Mouse (Mus musculus): ENCODE results near the gene Tbc1d4. TPM values are rescaled to one million over a fixed set of nuclear protein-coding genes. Genes with fewer than 3 reads are reported as not detected.

Tbc1d4 gene
- polyA plus RNA-seq, 1 experiment from 2014 or later = 6.4 TPM

DNA sequence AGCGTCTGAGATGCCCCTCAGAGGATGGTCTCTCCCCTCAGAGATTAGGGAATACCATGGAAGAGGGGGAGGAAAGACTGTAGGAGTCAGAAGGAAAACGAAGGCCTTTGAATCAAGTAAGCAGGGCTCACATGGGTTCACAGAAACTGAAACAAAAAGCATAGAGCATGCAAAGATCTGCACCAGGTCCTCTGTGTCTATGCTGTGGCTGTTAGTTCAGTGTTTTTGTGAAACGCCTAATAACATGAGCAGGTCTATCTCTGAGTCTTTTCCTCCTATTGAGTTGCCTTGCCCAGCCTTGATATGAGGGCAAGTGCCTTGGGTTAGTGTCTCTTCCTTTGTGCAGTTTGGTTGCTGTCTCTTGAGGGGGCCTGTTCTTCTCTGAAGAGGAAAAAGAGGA, 49.5 kb downstream of the Tbc1d4 start:
- DNase-seq (ENCODE audit: low spot score) (no peak), ATAC-seq (ENCODE audit: insufficient read depth, low FRiP score, low TSS enrichment) (no peak)
- no peak overlapping the region for H3K4me2 ChIP-seq (ENCODE audit: low read depth)
- 78% methylated on average over 3 of the region's 3 CpGs for WGBS
- no peaks in the 10 kb centered on the region for H3K27me3 ChIP-seq (ENCODE audit: control insufficient read depth, insufficient read depth, low read length)
- H3K4me1 ChIP-seq (ENCODE audit: control insufficient read depth, insufficient read depth, low read length) = peaks cover 4% of the 10 kb centered on the region; the same call in 1 of the 2 replicates
- no peaks in the 10 kb centered on the region for H3K36me3 ChIP-seq (ENCODE audit: control insufficient read depth, insufficient read depth, low read length)
- no peak overlapping the region for H3K9ac ChIP-seq (ENCODE audit: low read length)
- H3K9me3 ChIP-seq (ENCODE audit: control insufficient read depth, low read length) = no peaks in the 10 kb centered on the region
- no peak overlapping the region for H3K4me3 ChIP-seq (ENCODE audit: low read depth, low read length)
- no peak overlapping the region for H3K27ac ChIP-seq (ENCODE audit: low read depth, low read length)

DNA sequence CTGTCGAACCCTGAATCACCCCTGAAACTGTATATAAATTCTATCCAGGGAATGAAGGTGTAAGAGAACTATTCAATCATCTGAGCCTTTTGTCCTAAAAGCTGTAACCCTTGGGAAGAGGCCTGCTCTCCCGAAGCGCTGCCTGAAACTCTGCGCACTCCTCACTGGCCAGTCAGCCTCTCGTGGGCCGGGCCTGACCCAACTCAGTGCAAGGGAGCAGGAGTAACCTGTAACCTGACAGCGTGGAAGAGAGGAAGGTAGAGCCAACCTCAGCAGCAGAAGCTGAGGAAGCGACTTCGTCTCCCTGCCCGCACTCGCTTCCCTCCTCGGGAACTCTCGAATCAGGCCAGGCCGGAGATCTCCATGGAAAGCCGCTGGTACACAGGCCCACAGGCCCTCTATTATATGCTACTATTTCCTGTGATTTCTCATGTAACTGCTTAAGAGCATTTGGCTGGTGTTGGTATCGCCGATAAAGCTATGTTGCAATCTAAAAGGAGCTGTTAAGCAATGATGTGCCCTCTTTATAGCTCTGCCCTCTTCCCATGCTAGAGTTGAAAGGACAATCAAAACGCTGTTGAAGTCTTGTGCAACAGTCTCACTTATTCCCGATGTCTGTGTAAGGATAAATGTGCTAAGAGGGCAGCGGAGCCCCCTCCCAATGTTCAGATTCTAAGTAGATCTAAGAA, 60.0 kb downstream of the Tbc1d4 start:
- DNase-seq (ENCODE audit: low spot score) (no peak), ATAC-seq (ENCODE audit: insufficient read depth, low FRiP score, low TSS enrichment) (no peak)
- no peak overlapping the region for H3K27ac ChIP-seq (ENCODE audit: low read depth, low read length)
- no peak overlapping the region for H3K4me3 ChIP-seq (ENCODE audit: low read depth, low read length)
- no peaks in the 10 kb centered on the region for H3K4me1 ChIP-seq (ENCODE audit: control insufficient read depth, insufficient read depth, low read length)
- H3K9ac ChIP-seq (ENCODE audit: low read length) = no peak overlapping the region
- 83% methylated on average over 20 of the region's 20 CpGs for WGBS
- no peaks in the 10 kb centered on the region for H3K36me3 ChIP-seq (ENCODE audit: control insufficient read depth, insufficient read depth, low read length)
- H3K27me3 ChIP-seq (ENCODE audit: control insufficient read depth, insufficient read depth, low read length) = no peaks in the 10 kb centered on the region
- H3K9me3 ChIP-seq (ENCODE audit: control insufficient read depth, low read length) = no peaks in the 10 kb centered on the region
- no peak overlapping the region for H3K4me2 ChIP-seq (ENCODE audit: low read depth)

DNA sequence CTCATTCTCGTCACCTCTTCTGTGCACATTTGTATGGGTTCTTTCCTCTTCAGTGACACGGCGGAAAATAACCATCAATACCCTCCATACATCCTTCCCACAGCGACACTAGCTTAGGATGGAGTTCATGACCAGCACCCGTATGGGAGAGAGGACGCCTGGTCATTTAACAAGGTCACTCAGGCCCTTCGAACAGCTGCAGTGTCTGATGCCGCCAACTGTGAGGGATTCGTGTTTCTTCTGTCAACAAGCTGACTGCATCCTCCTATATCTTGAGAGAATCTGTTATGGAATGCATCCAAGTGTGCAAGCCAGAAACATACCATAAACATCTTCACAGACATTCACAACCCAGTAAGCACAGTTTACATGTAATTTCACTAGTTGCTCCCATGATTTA, 67.1 kb downstream of the Tbc1d4 start:
- Histone ChIP-seq H3K9me3 (ENCODE audit: control insufficient read depth, low read length) (no peaks in the 10 kb centered on the region), H3K27me3 (ENCODE audit: control insufficient read depth, insufficient read depth, low read length) (no peaks in the 10 kb centered on the region), H3K4me2 (ENCODE audit: low read depth) (no peak overlapping the region), H3K36me3 (ENCODE audit: control insufficient read depth, insufficient read depth, low read length) (no peaks in the 10 kb centered on the region), H3K9ac (ENCODE audit: low read length) (no peak overlapping the region), H3K27ac (ENCODE audit: low read depth, low read length) (no peak overlapping the region), H3K4me1 (ENCODE audit: control insufficient read depth, insufficient read depth, low read length) (no peaks in the 10 kb centered on the region), H3K4me3 (ENCODE audit: low read depth, low read length) (no peak overlapping the region)
- WGBS = 70% methylated on average over 9 of the region's 9 CpGs
- no peak for DNase-seq (ENCODE audit: low spot score)
- ATAC-seq (ENCODE audit: insufficient read depth, low FRiP score, low TSS enrichment) = no peak

DNA sequence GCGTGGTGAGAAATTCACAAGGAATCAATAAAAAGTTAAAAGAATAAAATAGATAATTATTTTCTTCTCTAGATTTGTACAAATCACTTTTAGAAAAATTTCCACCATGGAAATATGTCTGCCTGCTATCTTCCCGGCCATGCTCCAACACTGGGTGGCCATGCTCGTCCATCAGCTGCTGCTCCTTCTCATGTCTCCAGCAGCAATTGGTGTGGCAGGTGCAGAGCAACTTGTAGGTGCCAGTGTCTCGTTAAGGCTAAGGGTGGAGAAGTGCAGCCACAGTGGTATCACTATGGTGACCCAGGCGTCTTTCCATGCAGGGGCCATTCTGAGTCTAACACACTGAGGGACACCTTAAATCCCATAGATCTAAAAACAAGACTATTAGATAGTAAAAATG, 67.8 kb downstream of the Tbc1d4 start:
- ATAC-seq (ENCODE audit: insufficient read depth, low FRiP score, low TSS enrichment) (no peak), DNase-seq (ENCODE audit: low spot score) (no peak)
- Histone ChIP-seq H3K36me3 (ENCODE audit: control insufficient read depth, insufficient read depth, low read length) (no peaks in the 10 kb centered on the region), H3K27me3 (ENCODE audit: control insufficient read depth, insufficient read depth, low read length) (no peaks in the 10 kb centered on the region), H3K4me1 (ENCODE audit: control insufficient read depth, insufficient read depth, low read length) (no peaks in the 10 kb centered on the region), H3K9ac (ENCODE audit: low read length) (no peak overlapping the region), H3K4me3 (ENCODE audit: low read depth, low read length) (no peak overlapping the region), H3K27ac (ENCODE audit: low read depth, low read length) (no peak overlapping the region), H3K9me3 (ENCODE audit: control insufficient read depth, low read length) (no peaks in the 10 kb centered on the region), H3K4me2 (ENCODE audit: low read depth) (no peak overlapping the region)
- 85% methylated on average over 5 of the region's 5 CpGs for WGBS

DNA sequence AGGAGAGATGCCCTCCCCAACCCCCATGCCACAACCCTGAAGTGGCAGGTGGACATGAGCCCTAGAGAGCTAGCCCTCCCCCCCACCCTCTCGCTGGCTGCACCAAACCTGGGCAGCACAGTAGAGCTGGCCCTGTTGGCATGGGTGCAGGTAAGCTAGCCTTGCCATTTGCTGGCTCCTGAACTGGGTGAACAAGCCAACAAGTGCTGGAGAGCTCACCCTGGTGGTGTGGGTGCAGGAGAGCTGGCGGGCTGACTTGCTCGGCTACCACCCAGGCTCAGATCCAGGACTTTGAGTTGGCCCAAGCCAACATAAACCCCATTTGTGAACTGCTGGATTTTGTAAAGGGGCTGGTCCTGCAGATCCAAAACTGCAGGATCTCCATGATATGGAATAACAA, 68.5 kb downstream of the Tbc1d4 start:
- 98% methylated on average over 3 of the region's 3 CpGs for WGBS
- no peaks in the 10 kb centered on the region for H3K27me3 ChIP-seq (ENCODE audit: control insufficient read depth, insufficient read depth, low read length)
- ATAC-seq (ENCODE audit: insufficient read depth, low FRiP score, low TSS enrichment) = no peak

DNA sequence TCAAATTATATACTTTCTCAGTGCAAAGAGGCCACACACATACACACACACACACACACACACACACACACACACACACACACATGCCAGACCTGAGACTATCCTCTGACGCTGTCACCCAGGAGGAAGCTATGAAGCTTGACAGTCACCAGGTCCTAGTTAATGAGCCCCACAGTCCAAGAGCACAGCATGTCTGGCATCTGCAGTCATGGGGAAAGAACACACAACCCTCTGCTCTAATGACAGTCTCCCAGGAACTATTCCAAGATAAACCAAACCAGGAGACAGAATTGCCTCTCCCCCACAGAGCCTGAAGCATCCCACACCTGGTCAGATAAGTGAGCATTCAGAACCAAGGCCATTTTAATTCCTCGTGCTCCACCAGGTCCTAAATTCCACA, 71.1 kb downstream of the Tbc1d4 start:
- Histone ChIP-seq H3K36me3 (ENCODE audit: control insufficient read depth, insufficient read depth, low read length) (no peaks in the 10 kb centered on the region), H3K9ac (ENCODE audit: low read length) (no peak overlapping the region), H3K27ac (ENCODE audit: low read depth, low read length) (no peak overlapping the region), H3K4me2 (ENCODE audit: low read depth) (no peak overlapping the region), H3K9me3 (ENCODE audit: control insufficient read depth, low read length) (no peaks in the 10 kb centered on the region), H3K27me3 (ENCODE audit: control insufficient read depth, insufficient read depth, low read length) (no peaks in the 10 kb centered on the region), H3K4me3 (ENCODE audit: low read depth, low read length) (no peak overlapping the region), H3K4me1 (ENCODE audit: control insufficient read depth, insufficient read depth, low read length) (no peaks in the 10 kb centered on the region)
- no peak for ATAC-seq (ENCODE audit: insufficient read depth, low FRiP score, low TSS enrichment)
- WGBS = 52% methylated on average over 2 of the region's 2 CpGs
- no peak for DNase-seq (ENCODE audit: low spot score)

More for the DNA sequence above, 68.5 kb downstream of the Tbc1d4 start:
- DNase-seq (ENCODE audit: low spot score) = no peak
- no peak overlapping the region for H3K4me3 ChIP-seq (ENCODE audit: low read depth, low read length)
- H3K9ac ChIP-seq (ENCODE audit: low read length) = no peak overlapping the region
- H3K27ac ChIP-seq (ENCODE audit: low read depth, low read length) = no peak overlapping the region
- H3K4me1 ChIP-seq (ENCODE audit: control insufficient read depth, insufficient read depth, low read length) = no peaks in the 10 kb centered on the region
- H3K9me3 ChIP-seq (ENCODE audit: control insufficient read depth, low read length) = no peaks in the 10 kb centered on the region
- H3K4me2 ChIP-seq (ENCODE audit: low read depth) = no peak overlapping the region
- H3K36me3 ChIP-seq (ENCODE audit: control insufficient read depth, insufficient read depth, low read length) = no peaks in the 10 kb centered on the region

DNA sequence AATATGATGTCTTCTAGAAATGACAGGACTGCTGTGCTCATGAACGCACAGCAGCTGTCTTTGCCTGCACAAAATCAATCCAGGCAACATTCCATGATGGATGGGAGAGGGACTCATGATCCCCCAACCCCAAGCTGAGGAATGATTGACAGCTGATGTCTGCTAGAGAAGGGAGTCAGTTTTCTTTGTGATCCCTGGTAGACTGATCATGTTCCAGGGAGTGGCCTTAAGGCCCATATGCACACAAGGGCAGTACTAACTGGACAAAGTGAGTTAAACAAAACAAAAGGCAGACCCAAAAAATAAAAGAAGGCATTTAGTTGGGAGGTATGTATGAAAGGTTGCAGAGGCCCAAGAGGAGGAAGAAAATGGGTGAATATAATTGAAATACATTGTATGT, 71.6 kb downstream of the Tbc1d4 start:
- WGBS = 83% methylated on average over 1 of the region's 1 CpGs

DNA sequence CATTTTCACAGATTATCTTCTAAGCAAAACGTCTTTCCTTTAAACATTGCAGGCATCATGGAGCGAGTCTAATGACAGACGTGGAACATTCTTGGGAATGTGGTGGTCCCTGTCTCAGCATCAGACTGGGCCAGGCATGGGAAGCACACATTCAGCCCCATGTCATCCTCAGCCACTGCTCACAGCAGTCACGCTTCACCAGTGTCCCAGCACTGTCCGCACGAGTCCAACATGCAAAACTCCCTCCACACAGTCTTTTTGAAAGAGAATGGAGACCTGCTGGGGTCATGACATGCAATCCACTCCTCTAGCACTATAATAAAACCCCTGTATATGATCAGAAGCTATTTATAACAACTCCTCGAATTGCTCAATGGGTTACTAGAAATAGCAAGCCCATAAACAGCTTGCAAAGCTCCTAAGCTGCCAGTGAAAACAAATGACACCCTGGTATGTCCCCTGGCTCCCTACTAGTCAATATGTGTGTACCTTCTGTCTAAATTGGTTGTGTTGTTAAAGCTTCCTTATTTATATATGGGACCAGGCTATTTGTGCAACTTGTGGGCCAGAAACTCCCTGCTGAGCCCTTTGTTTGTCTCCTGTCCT, 76.8 kb downstream of the Tbc1d4 start:
- no peaks in the 10 kb centered on the region for H3K4me1 ChIP-seq (ENCODE audit: control insufficient read depth, insufficient read depth, low read length)
- H3K9me3 ChIP-seq (ENCODE audit: control insufficient read depth, low read length) = no peaks in the 10 kb centered on the region
- DNase-seq (ENCODE audit: low spot score) (no peak), ATAC-seq (ENCODE audit: insufficient read depth, low FRiP score, low TSS enrichment) (no peak)
- H3K4me2 ChIP-seq (ENCODE audit: low read depth) = no peak overlapping the region
- no peaks in the 10 kb centered on the region for H3K27me3 ChIP-seq (ENCODE audit: control insufficient read depth, insufficient read depth, low read length)
- H3K27ac ChIP-seq (ENCODE audit: low read depth, low read length) = no peak overlapping the region
- no peaks in the 10 kb centered on the region for H3K36me3 ChIP-seq (ENCODE audit: control insufficient read depth, insufficient read depth, low read length)
- H3K9ac ChIP-seq (ENCODE audit: low read length) = no peak overlapping the region
- no peak overlapping the region for H3K4me3 ChIP-seq (ENCODE audit: low read depth, low read length)
- WGBS = 45% methylated on average over 7 of the region's 7 CpGs

More for the DNA sequence above, 71.6 kb downstream of the Tbc1d4 start:
- H3K9ac ChIP-seq (ENCODE audit: low read length) = no peak overlapping the region
- no peaks in the 10 kb centered on the region for H3K27me3 ChIP-seq (ENCODE audit: control insufficient read depth, insufficient read depth, low read length)
- no peaks in the 10 kb centered on the region for H3K9me3 ChIP-seq (ENCODE audit: control insufficient read depth, low read length)
- H3K4me1 ChIP-seq (ENCODE audit: control insufficient read depth, insufficient read depth, low read length) = no peaks in the 10 kb centered on the region
- H3K27ac ChIP-seq (ENCODE audit: low read depth, low read length) = no peak overlapping the region
- no peak for DNase-seq (ENCODE audit: low spot score)
- H3K4me3 ChIP-seq (ENCODE audit: low read depth, low read length) = no peak overlapping the region
- H3K36me3 ChIP-seq (ENCODE audit: control insufficient read depth, insufficient read depth, low read length) = no peaks in the 10 kb centered on the region
- no peak for ATAC-seq (ENCODE audit: insufficient read depth, low FRiP score, low TSS enrichment)
- H3K4me2 ChIP-seq (ENCODE audit: low read depth) = no peak overlapping the region

DNA sequence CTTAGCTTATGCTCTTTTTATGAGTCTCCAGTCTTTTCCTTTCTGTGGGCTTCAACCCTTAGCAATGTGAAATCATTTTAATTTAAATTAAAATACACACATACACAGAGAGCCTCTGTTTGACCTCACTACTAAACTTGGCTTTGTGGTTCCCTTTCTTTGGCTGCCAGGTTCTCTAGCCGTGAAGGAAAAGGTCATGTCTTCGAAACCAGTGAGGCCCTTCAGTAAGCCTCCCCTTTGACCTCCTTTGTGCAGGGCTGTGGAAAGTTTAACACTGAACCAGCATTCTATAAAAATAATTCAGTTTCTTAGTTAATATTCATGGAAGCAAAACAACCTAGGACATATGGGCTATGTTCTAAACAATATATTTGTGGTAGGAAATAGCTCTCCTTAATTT, 78.5 kb downstream of the Tbc1d4 start:
- Histone ChIP-seq H3K27ac (ENCODE audit: low read depth, low read length) (no peak overlapping the region), H3K4me1 (ENCODE audit: control insufficient read depth, insufficient read depth, low read length) (no peaks in the 10 kb centered on the region), H3K4me2 (ENCODE audit: low read depth) (no peak overlapping the region), H3K9ac (ENCODE audit: low read length) (no peak overlapping the region), H3K27me3 (ENCODE audit: control insufficient read depth, insufficient read depth, low read length) (no peaks in the 10 kb centered on the region), H3K9me3 (ENCODE audit: control insufficient read depth, low read length) (no peaks in the 10 kb centered on the region), H3K4me3 (ENCODE audit: low read depth, low read length) (no peak overlapping the region), H3K36me3 (ENCODE audit: control insufficient read depth, insufficient read depth, low read length) (no peaks in the 10 kb centered on the region)
- DNase-seq (ENCODE audit: low spot score) (no peak), ATAC-seq (ENCODE audit: insufficient read depth, low FRiP score, low TSS enrichment) (no peak)
- 57% methylated on average over 2 of the region's 2 CpGs for WGBS

Measured in neural tube, embryonic 11.5 days (tissue).